Mouse (Mus musculus): ENCODE data around the gene Tmem136. TPM values are rescaled to one million over a fixed set of nuclear protein-coding genes. Genes with fewer than 3 reads are reported as not detected.
"Not testable (repeated sequence)": the region's sequence is repeated elsewhere in the genome, so short reads cannot be mapped to it uniquely, and the experiment has no call there.

Gene Tmem136
- total RNA-seq, 1 experiment = 5.1 TPM

DNA sequence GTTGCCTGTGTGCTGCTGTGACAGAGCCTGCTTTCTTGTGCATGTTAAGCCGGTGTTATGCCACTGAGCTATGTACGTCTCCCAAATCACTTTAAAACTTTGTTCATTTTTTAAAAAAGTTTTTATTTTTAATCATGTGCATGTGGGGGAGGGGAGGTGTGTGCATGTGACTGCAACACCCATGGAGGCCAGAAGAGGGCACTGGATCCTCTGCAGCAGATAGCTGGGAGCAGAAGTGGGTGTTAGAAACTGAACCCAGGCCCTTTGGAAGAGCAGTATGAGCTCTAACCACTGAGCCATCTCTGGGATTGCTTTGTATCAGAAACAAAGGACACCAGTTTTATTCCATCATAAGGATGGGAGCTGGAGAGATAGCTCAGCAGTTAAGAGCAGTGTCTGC, 14.3 kb upstream of the Tmem136 start:
- no peak for DNase-seq (ENCODE audit: low read depth, low spot score)
- no peak overlapping the region for H3K4me3 ChIP-seq (ENCODE audit: insufficient read depth in 1 of 2, low read depth in 1 of 2, low read length in 2 of 2, poor library complexity in 1 of 2, severe bottlenecking in 1 of 2)
- no peak for TF ChIP-seq MAFK (IDR thresholded peaks at IDR 0.05; ENCODE audit: insufficient read depth, low read depth, low read length)
- no peak for TF ChIP-seq HCFC1 (IDR thresholded peaks at IDR 0.05; ENCODE audit: borderline replicate concordance, insufficient read depth, low read length)
- TF ChIP-seq CHD2 (IDR thresholded peaks at IDR 0.05; ENCODE audit: low read depth, low read length) = no peak
- no peak for TF ChIP-seq ZNF384 (IDR thresholded peaks at IDR 0.05; ENCODE audit: low read depth, low read length)
- H3K36me3 ChIP-seq (ENCODE audit: control insufficient read depth, insufficient read depth, low read length, poor library complexity, severe bottlenecking) = no peaks in the 10 kb centered on the region
- no peaks in the 10 kb centered on the region for H3K9me3 ChIP-seq (ENCODE audit: control insufficient read depth, insufficient read depth, low read depth, low read length)
- no peak overlapping the region for H3K27ac ChIP-seq (ENCODE audit: insufficient read depth, low read depth, low read length, poor library complexity, severe bottlenecking)
- H3K9ac ChIP-seq (ENCODE audit: insufficient read depth, low read depth, low read length, poor library complexity, severe bottlenecking) = no peak overlapping the region
- peaks cover 0 to 21% of the 10 kb centered on the region in 2 experiments; a peak in 2 of 4 replicates for H3K4me1 ChIP-seq (ENCODE audit: control insufficient read depth in 2 of 2, insufficient read depth in 2 of 2, low read length in 2 of 2, poor library complexity in 1 of 2)
- in situ Hi-C loops (cut with MboI; ENCODE audit: low sequenced_read_pairs in 2 of 2, unreplicated experiment in 2 of 2) = no loop called here

- H3K4me3 ChIP-seq (ENCODE audit: insufficient read depth in 1 of 2, low read depth in 1 of 2, low read length in 2 of 2, poor library complexity in 1 of 2, severe bottlenecking in 1 of 2) = no peak overlapping the region
- TF ChIP-seq ZNF384 (IDR thresholded peaks at IDR 0.05; ENCODE audit: low read depth, low read length) (no peak), CHD2 (IDR thresholded peaks at IDR 0.05; ENCODE audit: low read depth, low read length) (no peak), ZC3H11A (IDR thresholded peaks at IDR 0.05; ENCODE audit: borderline replicate concordance, low read depth, low read length) (no peak), HCFC1 (IDR thresholded peaks at IDR 0.05; ENCODE audit: borderline replicate concordance, insufficient read depth, low read length) (no peak), MAFK (IDR thresholded peaks at IDR 0.05; ENCODE audit: insufficient read depth, low read depth, low read length) (no peak)
- H3K4me1 ChIP-seq (ENCODE audit: control insufficient read depth in 2 of 2, insufficient read depth in 2 of 2, low read length in 2 of 2, poor library complexity in 1 of 2) = peaks cover 0 to 15% of the 10 kb centered on the region in 2 experiments; a peak in 2 of 4 replicates
- no peaks in the 10 kb centered on the region for H3K9me3 ChIP-seq (ENCODE audit: control insufficient read depth, insufficient read depth, low read depth, low read length)
- no peak for DNase-seq (ENCODE audit: low read depth, low spot score)
- in situ Hi-C loops (cut with MboI; ENCODE audit: low sequenced_read_pairs in 2 of 2, unreplicated experiment in 2 of 2) = no loop called here
- H3K36me3 ChIP-seq (ENCODE audit: control insufficient read depth, insufficient read depth, low read length, poor library complexity, severe bottlenecking) = no peaks in the 10 kb centered on the region
- no peak overlapping the region for H3K9ac ChIP-seq (ENCODE audit: insufficient read depth, low read depth, low read length, poor library complexity, severe bottlenecking)
- H3K27ac ChIP-seq (ENCODE audit: insufficient read depth, low read depth, low read length, poor library complexity, severe bottlenecking) = no peak overlapping the region
Measured at GRCm38 (mm10) chr9:43127101-43127787, 10.9 kb upstream of the Tmem136 start.

DNA sequence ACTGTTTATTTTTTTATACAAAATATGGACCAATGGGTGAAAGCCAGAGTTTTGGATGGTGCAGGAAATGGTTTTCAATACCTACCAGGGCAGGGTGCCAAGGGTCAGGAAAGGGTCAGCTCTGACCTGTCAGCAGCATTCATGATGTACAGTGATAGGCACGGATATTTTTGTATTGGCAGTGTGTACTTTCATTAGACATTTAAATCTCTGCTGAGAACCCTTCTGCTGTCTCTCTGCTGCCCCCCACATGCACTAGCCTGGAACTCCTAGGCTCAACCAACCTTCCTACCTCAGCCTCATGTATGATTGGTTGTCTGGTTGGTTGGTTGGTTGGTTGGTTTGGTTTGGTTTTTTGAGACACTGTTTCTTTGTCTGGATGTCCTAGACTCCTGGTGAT, 6.0 kb upstream of the Tmem136 start:
- in situ Hi-C loops (cut with MboI; ENCODE audit: low sequenced_read_pairs in 2 of 2, unreplicated experiment in 2 of 2) = no loop called here
- no peaks in the 10 kb centered on the region for H3K9me3 ChIP-seq (ENCODE audit: control insufficient read depth, insufficient read depth, low read depth, low read length)
- no peak for DNase-seq (ENCODE audit: low read depth, low spot score)
- no peak for TF ChIP-seq CHD2 (IDR thresholded peaks at IDR 0.05; ENCODE audit: low read depth, low read length)
- no peak for TF ChIP-seq ZC3H11A (IDR thresholded peaks at IDR 0.05; ENCODE audit: borderline replicate concordance, low read depth, low read length)
- TF ChIP-seq MAFK (IDR thresholded peaks at IDR 0.05; ENCODE audit: insufficient read depth, low read depth, low read length) = no peak
- no peak for TF ChIP-seq ZNF384 (IDR thresholded peaks at IDR 0.05; ENCODE audit: low read depth, low read length)
- TF ChIP-seq HCFC1 (IDR thresholded peaks at IDR 0.05; ENCODE audit: borderline replicate concordance, insufficient read depth, low read length) = no peak
- H3K27ac ChIP-seq (ENCODE audit: insufficient read depth, low read depth, low read length, poor library complexity, severe bottlenecking) = no peak overlapping the region
- no peaks in the 10 kb centered on the region for H3K36me3 ChIP-seq (ENCODE audit: control insufficient read depth, insufficient read depth, low read length, poor library complexity, severe bottlenecking)
- H3K4me1 ChIP-seq (ENCODE audit: control insufficient read depth in 2 of 2, insufficient read depth in 2 of 2, low read length in 2 of 2, poor library complexity in 1 of 2) = no peaks in the 10 kb centered on the region
- no peak overlapping the region for H3K4me3 ChIP-seq (ENCODE audit: insufficient read depth in 1 of 2, low read depth in 1 of 2, low read length in 2 of 2, poor library complexity in 1 of 2, severe bottlenecking in 1 of 2)
- no peak overlapping the region for H3K9ac ChIP-seq (ENCODE audit: insufficient read depth, low read depth, low read length, poor library complexity, severe bottlenecking)

DNA sequence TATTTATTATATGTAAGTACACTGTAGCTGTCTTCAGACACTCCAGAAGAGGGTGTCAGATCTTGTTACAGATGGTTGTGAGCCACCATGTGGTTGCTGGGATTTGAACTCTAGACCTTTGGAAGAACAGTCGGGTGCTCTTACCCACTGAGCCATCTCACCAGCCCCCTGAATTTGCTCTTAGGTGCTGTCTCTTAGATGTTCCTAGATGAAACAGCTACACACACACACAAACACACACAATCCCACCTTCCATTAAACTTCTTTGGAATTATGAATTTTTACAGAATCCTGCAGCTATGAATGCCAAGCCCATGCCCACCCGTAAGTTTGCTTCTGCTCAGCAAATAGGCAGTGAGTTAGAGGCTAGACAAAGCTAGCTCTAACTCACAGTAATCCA, 5.6 kb upstream of the Tmem136 start:
- in situ Hi-C loops (cut with MboI; ENCODE audit: low sequenced_read_pairs in 2 of 2, unreplicated experiment in 2 of 2); H3K27ac ChIP-seq (ENCODE audit: insufficient read depth, low read depth, low read length, poor library complexity, severe bottlenecking); H3K9me3 ChIP-seq (ENCODE audit: control insufficient read depth, insufficient read depth, low read depth, low read length): not testable (repeated sequence)

DNA sequence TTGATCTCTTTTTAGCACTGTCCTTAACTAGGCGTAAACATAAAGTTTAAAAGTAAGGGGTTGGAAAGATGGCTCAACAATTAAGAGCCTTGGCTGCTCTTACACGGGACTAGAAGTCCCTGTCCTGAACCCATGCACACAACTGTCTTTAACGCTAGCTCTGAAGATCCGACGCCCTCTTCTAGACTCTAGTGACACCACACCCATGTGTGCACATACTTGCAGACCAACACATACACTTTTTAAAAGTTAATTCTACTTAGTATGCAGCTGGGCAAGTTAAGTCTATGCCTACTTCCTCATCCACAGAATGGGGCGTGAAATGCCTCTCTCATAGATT, 597 bp upstream of the Tmem136 start:
- TF ChIP-seq ZC3H11A (IDR thresholded peaks at IDR 0.05; ENCODE audit: borderline replicate concordance, low read depth, low read length) = no peak
- TF ChIP-seq MAFK (IDR thresholded peaks at IDR 0.05; ENCODE audit: insufficient read depth, low read depth, low read length) = no peak
- TF ChIP-seq ZNF384 (IDR thresholded peaks at IDR 0.05; ENCODE audit: low read depth, low read length) = no peak
- TF ChIP-seq CHD2 (IDR thresholded peaks at IDR 0.05; ENCODE audit: low read depth, low read length) = no peak
- no peak for TF ChIP-seq HCFC1 (IDR thresholded peaks at IDR 0.05; ENCODE audit: borderline replicate concordance, insufficient read depth, low read length)
- no peak for DNase-seq (ENCODE audit: low read depth, low spot score)
- H3K27ac ChIP-seq (ENCODE audit: insufficient read depth, low read depth, low read length, poor library complexity, severe bottlenecking) = no peak overlapping the region
- in situ Hi-C loops (cut with MboI; ENCODE audit: low sequenced_read_pairs in 2 of 2, unreplicated experiment in 2 of 2) = no loop called here
- H3K9ac ChIP-seq (ENCODE audit: insufficient read depth, low read depth, low read length, poor library complexity, severe bottlenecking) = no peak overlapping the region
- peaks cover 0 to 2% of the 10 kb centered on the region in 2 experiments; a peak in 1 of 4 replicates for H3K4me1 ChIP-seq (ENCODE audit: control insufficient read depth in 2 of 2, insufficient read depth in 2 of 2, low read length in 2 of 2, poor library complexity in 1 of 2)
- H3K9me3 ChIP-seq (ENCODE audit: control insufficient read depth, insufficient read depth, low read depth, low read length) = no peaks in the 10 kb centered on the region
- H3K36me3 ChIP-seq (ENCODE audit: control insufficient read depth, insufficient read depth, low read length, poor library complexity, severe bottlenecking) = no peaks in the 10 kb centered on the region
- peak overlapping the region in 1 of 2 experiments; percentile 94; a peak in 2 of 4 replicates for H3K4me3 ChIP-seq (ENCODE audit: insufficient read depth in 1 of 2, low read depth in 1 of 2, low read length in 2 of 2, poor library complexity in 1 of 2, severe bottlenecking in 1 of 2)

More for the DNA sequence above, 5.6 kb upstream of the Tmem136 start:
- not testable (repeated sequence) for DNase-seq (ENCODE audit: low read depth, low spot score); H3K36me3 ChIP-seq (ENCODE audit: control insufficient read depth, insufficient read depth, low read length, poor library complexity, severe bottlenecking); H3K9ac ChIP-seq (ENCODE audit: insufficient read depth, low read depth, low read length, poor library complexity, severe bottlenecking); H3K4me3 ChIP-seq (ENCODE audit: insufficient read depth in 1 of 2, low read depth in 1 of 2, low read length in 2 of 2, poor library complexity in 1 of 2, severe bottlenecking in 1 of 2); H3K4me1 ChIP-seq (ENCODE audit: control insufficient read depth in 2 of 2, insufficient read depth in 2 of 2, low read length in 2 of 2, poor library complexity in 1 of 2)

All from ES-E14 (cell line).